Mouse (Mus musculus): ENCODE measurements around the gene Rbfox3.

DNA sequence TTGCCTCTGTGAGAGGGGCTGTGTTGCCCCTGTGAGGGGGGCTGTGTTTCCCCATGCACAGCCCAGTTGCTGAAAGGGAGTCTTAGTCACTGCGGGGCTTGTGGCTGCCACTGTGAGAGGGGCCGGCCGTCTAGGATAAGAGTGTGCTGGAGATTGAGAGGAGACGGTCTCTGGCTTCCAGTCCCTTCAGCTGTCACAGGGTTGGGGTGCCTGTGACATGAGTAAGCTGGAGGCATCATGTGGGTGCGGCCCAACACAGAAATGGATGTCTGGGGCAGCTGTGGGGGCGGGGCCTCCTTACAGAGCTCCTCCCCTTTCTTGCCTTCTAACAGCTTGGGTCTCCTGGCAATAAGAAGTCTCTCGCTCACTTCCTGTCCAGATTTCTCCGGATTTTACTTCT, 182.0 kb downstream of the Rbfox3 start:
- no peak for TF ChIP-seq EP300 (IDR thresholded peaks at IDR 0.05; ENCODE audit: low read depth)
- TF ChIP-seq CTCF (IDR thresholded peaks at IDR 0.05; ENCODE audit: low read depth) = no peak

All from liver, embryonic 14.5 days (tissue).